Mouse (Mus musculus): ENCODE measurements at regions not wholly inside any gene's neighbourhood (a gene's known extent, or its start where the extent isn't known, plus 50 kb on each side); places are given as distances from the start of the nearest gene placed in this dataset.

GRCm38 (mm10) chr16:22750725-22751287 lies 60.6 kb downstream of the Crygs start:
- no peaks in the 10 kb centered on the region for H3K79me2 ChIP-seq (ENCODE audit: control insufficient read depth, insufficient read depth, low read length)
- DNase-seq (ENCODE audit: extremely low read depth, low read depth, low spot score) = no peak
- no peak overlapping the region for H3K9ac ChIP-seq (ENCODE audit: low read depth, low read length)
- H3K36me3 ChIP-seq (ENCODE audit: control insufficient read depth, insufficient read depth, low read length) = no peaks in the 10 kb centered on the region
- no peak overlapping the region for H3K27ac ChIP-seq (replicated peaks; ENCODE audit: insufficient read depth, low read depth, low read length)
- no peaks in the 10 kb centered on the region for H3K27me3 ChIP-seq (ENCODE audit: control insufficient read depth, insufficient read depth, low read length)
- TF ChIP-seq CTCF (IDR thresholded peaks at IDR 0.05; ENCODE audit: low read depth, low read length) = no peak
- TF ChIP-seq POLR2A (IDR thresholded peaks at IDR 0.05; ENCODE audit: extremely low read depth, insufficient read depth, low read length) = no peak
- no peaks in the 10 kb centered on the region for H3K4me1 ChIP-seq (ENCODE audit: control insufficient read depth, insufficient read depth, low read length)
- H3K4me3 ChIP-seq (ENCODE audit: insufficient read depth, low read depth, low read length) = no peak overlapping the region
- 80% methylated on average over 5 of the region's 5 CpGs for WGBS

GRCm38 (mm10) chr16:22744121-22744855 lies 67.1 kb downstream of the Crygs start:
- peak; percentile 75 for DNase-seq (ENCODE audit: extremely low read depth, low read depth, low spot score)
- H3K4me1 ChIP-seq (ENCODE audit: control insufficient read depth, insufficient read depth, low read length) = no peaks in the 10 kb centered on the region
- H3K27ac ChIP-seq (replicated peaks; ENCODE audit: insufficient read depth, low read depth, low read length) = no peak overlapping the region
- 62% methylated on average over 7 of the region's 7 CpGs for WGBS
- no peak for TF ChIP-seq CTCF (IDR thresholded peaks at IDR 0.05; ENCODE audit: low read depth, low read length)
- TF ChIP-seq POLR2A (IDR thresholded peaks at IDR 0.05; ENCODE audit: extremely low read depth, insufficient read depth, low read length) = no peak
- no peaks in the 10 kb centered on the region for H3K36me3 ChIP-seq (ENCODE audit: control insufficient read depth, insufficient read depth, low read length)
- H3K79me2 ChIP-seq (ENCODE audit: control insufficient read depth, insufficient read depth, low read length) = no peaks in the 10 kb centered on the region
- H3K4me3 ChIP-seq (ENCODE audit: insufficient read depth, low read depth, low read length) = no peak overlapping the region
- H3K27me3 ChIP-seq (ENCODE audit: control insufficient read depth, insufficient read depth, low read length) = no peaks in the 10 kb centered on the region
- H3K9ac ChIP-seq (ENCODE audit: low read depth, low read length) = no peak overlapping the region

GRCm38 (mm10) chr16:22743461-22743860 lies 67.9 kb downstream of the Crygs start:
- TF ChIP-seq CTCF (IDR thresholded peaks at IDR 0.05; ENCODE audit: low read depth, low read length) = no peak
- 95% methylated on average over 1 of the region's 1 CpGs for WGBS
- H3K27me3 ChIP-seq (ENCODE audit: control insufficient read depth, insufficient read depth, low read length) = no peaks in the 10 kb centered on the region

GRCm38 (mm10) chr16:22741496-22741895 lies 69.9 kb downstream of the Crygs start:
- Histone ChIP-seq H3K27ac (replicated peaks; ENCODE audit: insufficient read depth, low read depth, low read length) (no peak overlapping the region), H3K27me3 (ENCODE audit: control insufficient read depth, insufficient read depth, low read length) (no peaks in the 10 kb centered on the region), H3K9ac (ENCODE audit: low read depth, low read length) (no peak overlapping the region), H3K4me3 (ENCODE audit: insufficient read depth, low read depth, low read length) (no peak overlapping the region), H3K79me2 (ENCODE audit: control insufficient read depth, insufficient read depth, low read length) (no peaks in the 10 kb centered on the region), H3K36me3 (ENCODE audit: control insufficient read depth, insufficient read depth, low read length) (no peaks in the 10 kb centered on the region), H3K4me1 (ENCODE audit: control insufficient read depth, insufficient read depth, low read length) (no peaks in the 10 kb centered on the region)
- 26% methylated on average over 4 of the region's 4 CpGs for WGBS
- TF ChIP-seq POLR2A (IDR thresholded peaks at IDR 0.05; ENCODE audit: extremely low read depth, insufficient read depth, low read length) = no peak
- peak; percentile 42 for DNase-seq (ENCODE audit: extremely low read depth, low read depth, low spot score)

More at GRCm38 (mm10) chr16:22743461-22743860, 67.9 kb downstream of the Crygs start:
- Histone ChIP-seq H3K9ac (ENCODE audit: low read depth, low read length) (no peak overlapping the region), H3K4me3 (ENCODE audit: insufficient read depth, low read depth, low read length) (no peak overlapping the region), H3K4me1 (ENCODE audit: control insufficient read depth, insufficient read depth, low read length) (no peaks in the 10 kb centered on the region), H3K36me3 (ENCODE audit: control insufficient read depth, insufficient read depth, low read length) (no peaks in the 10 kb centered on the region), H3K27ac (replicated peaks; ENCODE audit: insufficient read depth, low read depth, low read length) (no peak overlapping the region), H3K79me2 (ENCODE audit: control insufficient read depth, insufficient read depth, low read length) (no peaks in the 10 kb centered on the region)
- DNase-seq (ENCODE audit: extremely low read depth, low read depth, low spot score) = no peak

GRCm38 (mm10) chr16:22734529-22735022 lies 76.8 kb downstream of the Crygs start:
- no peak for DNase-seq (ENCODE audit: extremely low read depth, low read depth, low spot score)
- no peak overlapping the region for H3K9ac ChIP-seq (ENCODE audit: low read depth, low read length)
- H3K36me3 ChIP-seq (ENCODE audit: control insufficient read depth, insufficient read depth, low read length) = no peaks in the 10 kb centered on the region
- no peaks in the 10 kb centered on the region for H3K27me3 ChIP-seq (ENCODE audit: control insufficient read depth, insufficient read depth, low read length)
- no peak overlapping the region for H3K4me3 ChIP-seq (ENCODE audit: insufficient read depth, low read depth, low read length)
- no peaks in the 10 kb centered on the region for H3K4me1 ChIP-seq (ENCODE audit: control insufficient read depth, insufficient read depth, low read length)
- H3K79me2 ChIP-seq (ENCODE audit: control insufficient read depth, insufficient read depth, low read length) = no peaks in the 10 kb centered on the region
- H3K27ac ChIP-seq (replicated peaks; ENCODE audit: insufficient read depth, low read depth, low read length) = no peak overlapping the region
- TF ChIP-seq CTCF (IDR thresholded peaks at IDR 0.05; ENCODE audit: low read depth, low read length) = no peak
- no peak for TF ChIP-seq POLR2A (IDR thresholded peaks at IDR 0.05; ENCODE audit: extremely low read depth, insufficient read depth, low read length)
- WGBS = 63% methylated on average over 10 of the region's 10 CpGs
